Mouse (Mus musculus) large intestine, adult 2 months (tissue): ENCODE results near the gene Sorbs1. TPM values are rescaled to one million over a fixed set of nuclear protein-coding genes. Genes with fewer than 3 reads are reported as not detected.

ENCODE experiments used
- DNase-seq: peaks from one replicate; pipeline ENCODE4 v3.0.0-alpha.2; 2012; ENCODE audit warnings: low read depth, low spot score
- WGBS: fragments of 180-500 bp; shearing (Covaris S2); methylation state at CpG from one replicate; pipeline ENCODE4 v1.1.7; 2018; 5-methylcytosine and 5-hydroxymethylcytosine counted together
- polyA plus RNA-seq: library from polyadenylated mRNA; depleted of rRNA; stranded (reverse); fragments of >200 nt; gene quantifications from 2 replicates; pipeline ENCODE4 v1.2.3, GENCODE M21; 2012; rRNA removed

The Sorbs1 gene
- polyA plus RNA-seq, 1 experiment = 14.9 TPM

DNA sequence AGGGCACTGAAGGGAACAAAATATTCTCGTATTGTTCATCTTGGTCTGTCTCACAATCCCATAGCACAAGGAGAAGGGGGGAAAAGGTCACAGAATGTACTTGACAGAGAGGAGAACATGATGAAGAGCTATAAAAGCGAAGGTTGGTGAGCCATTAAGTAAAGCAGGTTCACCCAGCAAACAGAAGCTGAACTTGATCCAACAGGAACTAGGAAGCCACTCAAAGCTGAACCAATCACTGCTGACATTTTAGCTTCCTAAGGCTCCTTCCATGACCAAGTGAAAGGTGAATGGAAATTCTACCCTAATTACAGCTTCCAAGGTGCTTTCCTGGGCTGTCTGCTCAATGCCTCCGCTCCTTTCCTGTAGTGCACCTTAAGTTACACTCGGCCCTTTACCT, 262.5 kb downstream of the Sorbs1 start:
- DNase-seq = peak; percentile 92
- 37% methylated on average over 4 of the region's 4 CpGs for WGBS

DNA sequence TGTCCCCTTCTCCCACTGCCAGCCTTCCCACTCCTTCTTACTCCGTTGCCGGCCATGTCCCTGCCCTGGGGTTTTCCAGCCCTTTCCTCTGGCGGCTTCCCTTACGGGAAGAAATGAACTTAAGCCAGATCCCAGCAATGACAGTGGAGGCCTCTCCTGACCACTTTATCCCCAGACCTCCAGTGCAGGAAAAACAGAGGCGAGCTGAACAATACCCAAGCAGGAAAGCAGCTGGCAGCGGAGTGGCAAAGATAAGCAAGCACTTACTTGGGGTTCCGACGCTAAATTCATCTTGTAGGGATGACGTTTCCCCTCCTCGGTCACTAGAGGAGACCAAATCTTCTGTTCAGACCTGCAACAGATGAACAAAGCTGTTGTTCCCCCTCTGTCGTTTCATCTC, 264.2 kb downstream of the Sorbs1 start:
- DNase-seq = no peak
- 82% methylated on average over 11 of the region's 11 CpGs for WGBS

DNA sequence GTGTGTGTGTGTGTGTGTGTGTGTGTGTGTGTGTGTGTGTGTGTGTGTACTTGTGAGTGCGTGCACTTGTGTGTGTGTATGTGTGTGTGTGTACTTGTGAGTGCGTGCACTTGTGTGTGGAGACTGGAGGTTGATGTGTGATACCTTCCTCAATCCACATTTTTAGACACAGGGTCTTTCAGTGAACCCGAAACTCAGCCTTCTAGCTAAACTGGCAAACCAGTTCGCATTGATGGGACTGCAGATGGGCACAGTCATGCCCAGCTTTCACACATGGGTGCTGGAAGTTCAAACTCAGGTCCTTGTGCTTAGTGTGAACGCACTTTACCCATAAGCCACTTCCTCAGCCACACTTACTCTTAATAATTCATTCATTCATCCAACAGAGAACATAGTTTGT, 265.1 kb downstream of the Sorbs1 start:
- no peak for DNase-seq
- 91% methylated on average over 5 of the region's 5 CpGs for WGBS

DNA sequence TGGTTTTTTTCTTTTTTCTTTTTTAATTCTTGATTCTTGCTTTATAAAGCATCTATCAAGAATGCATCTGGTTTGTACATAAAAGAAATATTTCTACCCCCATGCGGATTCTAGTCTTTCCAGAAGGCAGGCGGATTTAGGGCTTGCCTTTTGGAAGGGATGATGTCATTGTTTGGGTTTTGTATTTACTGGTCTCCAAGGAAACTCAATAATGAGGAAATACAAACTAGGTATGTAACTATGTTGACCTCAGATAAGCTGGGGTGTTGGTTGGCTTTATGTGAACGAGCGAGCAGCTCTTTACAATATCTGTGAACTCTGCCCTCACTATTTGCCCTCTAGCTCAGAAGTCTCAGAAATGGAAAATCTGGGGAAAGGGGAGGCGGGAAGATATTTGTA, 266.3 kb downstream of the Sorbs1 start:
- WGBS = 7% methylated on average over 5 of the region's 5 CpGs

DNA sequence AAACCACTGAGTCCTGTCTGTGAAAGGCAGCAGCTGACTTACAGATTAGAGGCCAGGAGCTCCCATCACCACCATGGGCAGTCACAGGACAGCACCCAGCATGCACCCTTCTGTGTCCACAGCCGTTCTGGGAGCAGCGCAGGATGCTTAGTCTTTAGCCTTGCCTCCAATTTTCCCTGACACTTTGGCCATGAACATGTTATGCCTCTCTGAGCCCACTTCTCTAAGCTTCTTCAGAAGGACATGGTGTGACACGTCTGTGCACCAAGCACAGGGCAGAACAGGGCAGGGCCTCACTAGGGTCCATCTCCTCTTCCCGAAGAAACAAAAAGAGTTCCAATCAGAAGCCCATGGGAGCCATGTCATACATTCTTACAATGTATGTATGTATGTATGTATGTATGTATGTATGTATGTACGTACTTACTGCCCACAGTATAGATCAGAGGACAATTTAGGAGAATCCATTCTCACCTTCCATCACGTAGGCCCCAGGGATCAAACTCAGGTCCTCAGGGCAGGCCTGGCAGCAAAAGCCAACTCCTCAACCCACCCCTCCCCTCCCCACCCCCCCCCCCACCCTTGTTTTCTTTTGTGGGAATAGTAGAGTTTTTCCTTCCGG, 266.8 kb downstream of the Sorbs1 start:
- 58% methylated on average over 7 of the region's 7 CpGs for WGBS
- DNase-seq = no peak

More for the DNA sequence above, 266.3 kb downstream of the Sorbs1 start:
- peak; percentile 88 for DNase-seq

Other genes starting within 250 kb of the Sorbs1 start
- 497 and 506 TPM in 2 replicates for gene Pdlim1, start 241.9 kb downstream of the Sorbs1 start, polyA plus RNA-seq
- gene Aldh18a1, start 74.7 kb upstream of the Sorbs1 start, polyA plus RNA-seq = 64.3 and 144 TPM in 2 replicates
- 3.8 and 6.5 TPM in 2 replicates for gene Tctn3, start 98.5 kb upstream of the Sorbs1 start, polyA plus RNA-seq
- gene Entpd1, start 98.6 kb upstream of the Sorbs1 start, polyA plus RNA-seq = 6.9 and 9.3 TPM in 2 replicates
- not detected in 2 replicates for gene Cc2d2b, start 235.0 kb upstream of the Sorbs1 start, polyA plus RNA-seq